Comparison of ENCODE assay signal across 8 mouse cellular contexts in the genomic region with DNA sequence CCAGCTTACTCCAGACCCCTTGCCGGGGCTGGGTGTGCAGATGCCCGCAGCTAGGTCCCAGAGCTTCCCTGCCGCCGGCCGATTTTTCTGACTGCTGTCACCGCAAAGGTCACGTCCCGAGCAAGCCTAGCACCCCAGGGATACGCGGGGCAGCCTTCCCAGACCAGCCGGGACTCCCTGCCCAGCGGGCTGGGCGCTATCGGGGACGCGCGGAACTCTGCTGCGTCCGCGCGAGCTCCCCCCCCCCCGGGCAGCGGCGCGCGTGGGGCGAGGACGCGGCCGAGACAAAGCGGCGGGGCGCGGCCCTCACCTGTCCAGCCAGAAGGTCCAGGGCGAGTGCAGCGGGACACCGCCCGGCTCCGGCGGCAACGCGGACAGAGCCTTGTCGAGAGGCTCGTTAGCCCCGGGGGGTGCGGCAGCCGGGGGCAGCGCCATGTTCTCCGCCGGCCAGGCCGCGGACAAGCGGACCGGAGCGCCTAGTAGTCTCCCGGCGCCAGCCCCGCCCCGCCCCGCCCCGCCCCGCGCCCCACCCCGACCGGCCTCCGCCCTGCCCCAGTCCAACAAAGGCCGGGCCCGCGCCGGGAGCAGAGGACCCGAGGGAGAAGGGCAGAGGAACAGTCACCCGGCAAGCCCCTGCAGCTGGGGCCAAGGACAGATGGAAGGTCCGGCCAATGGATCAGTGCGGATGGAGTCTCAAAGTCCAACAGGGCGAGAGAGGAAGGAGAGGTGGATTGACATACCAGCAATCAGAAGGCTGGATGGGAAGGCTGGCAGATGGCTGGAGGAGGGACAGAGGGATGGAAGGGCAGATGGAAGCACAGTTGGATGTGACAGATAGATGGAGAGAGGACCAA. TPM values are rescaled to one million over a fixed set of nuclear protein-coding genes. Genes with fewer than 3 reads are reported as not detected.
DNase-seq lines count a peak whose midpoint lies in the region; ATAC-seq and TF ChIP-seq lines count a peak whose summit lies in the region.

A gene (minus strand): TSS at position 454 of the 854 bp plus-strand sequence.
A gene (minus strand): TSS at position 480 of the 854 bp plus-strand sequence.

- no peaks in the 10 kb centered on the region for H3K36me3 ChIP-seq in intestine, embryonic 15.5 days
- no peaks in the 10 kb centered on the region for H3K36me3 ChIP-seq in liver, embryonic 14.5 days (replicated peaks; ENCODE audit: control insufficient read depth, insufficient read depth, low read depth)

- no peaks in the 10 kb centered on the region for H3K9me3 ChIP-seq in intestine, embryonic 15.5 days
- no peaks in the 10 kb centered on the region for H3K9me3 ChIP-seq in liver, embryonic 14.5 days (ENCODE audit: control insufficient read depth, low read length)

- peak within 1 kb of the TSS; percentile 78 for H3K4me3 ChIP-seq in intestine, embryonic 15.5 days (replicated peaks)
- peak within 1 kb of the TSS; percentile 45 to 58 for H3K4me3 ChIP-seq in liver, embryonic 14.5 days (ENCODE audit: insufficient read depth in 1 of 2, low read depth in 2 of 2, low read length in 2 of 2)

- peak; percentile 43 for ATAC-seq in common myeloid progenitor, adult 5-6 weeks (replicated peaks; ENCODE audit: low read depth, poor library complexity, severe bottlenecking)
- ATAC-seq in granulocyte monocyte progenitor cell, adult 5-6 weeks (replicated peaks; ENCODE audit: poor library complexity, severe bottlenecking) = peak; percentile 51
- ATAC-seq in intestine, embryonic 15.5 days = peak; percentile 88
- peak; percentile 52; the same call in 1 of the 2 replicates for ATAC-seq in liver, embryonic 14.5 days (ENCODE audit: insufficient read depth)

- peak within 1 kb of the TSS; percentile 96 for H3K4me2 ChIP-seq in intestine, embryonic 15.5 days (replicated peaks)
- peak within 1 kb of the TSS; percentile 52 for H3K4me2 ChIP-seq in liver, embryonic 14.5 days (ENCODE audit: low read depth)

- peak within 1 kb of the TSS; percentile 71 for H3K9ac ChIP-seq in intestine, embryonic 15.5 days
- no peak within 1 kb of the TSS for H3K9ac ChIP-seq in liver, embryonic 14.5 days (replicated peaks)

- H3K27ac ChIP-seq in intestine, embryonic 15.5 days = peak within 1 kb of the TSS; percentile 60
- no peak within 1 kb of the TSS for H3K27ac ChIP-seq in liver, embryonic 14.5 days

- H3K27me3 ChIP-seq in intestine, embryonic 15.5 days (replicated peaks) = no peaks in the 10 kb centered on the region
- H3K27me3 ChIP-seq in liver, embryonic 14.5 days (ENCODE audit: control insufficient read depth, insufficient read depth, low read length) = peaks cover 24% of the 10 kb centered on the region

- TF ChIP-seq EP300 in liver, embryonic 14.5 days (IDR thresholded peaks at IDR 0.05; ENCODE audit: low read depth) = no peak

- TF ChIP-seq CTCF in liver, embryonic 14.5 days (IDR thresholded peaks at IDR 0.05; ENCODE audit: low read depth) = no peak

- H3K4me1 ChIP-seq in intestine, embryonic 15.5 days (replicated peaks) = peaks cover 10% of the 10 kb centered on the region; the same call in 1 of the 2 replicates
- H3K4me1 ChIP-seq in liver, embryonic 14.5 days (replicated peaks; ENCODE audit: control insufficient read depth in 2 of 2, insufficient read depth in 2 of 2, low read length in 1 of 2) = peaks cover 0 to 2% of the 10 kb centered on the region in 2 experiments; a peak in 1 of 4 replicates

- peak; percentile 22 to 56 for DNase-seq in spleen, adult 18-20 months
- DNase-seq in spleen, adult 12 weeks (ENCODE audit: low spot score) = no peak
- no peak for DNase-seq in liver, embryonic 14.5 days (ENCODE audit: low read depth in 3 of 3, low spot score in 3 of 3)
- DNase-seq in naive thymus-derived CD4-positive, alpha-beta T cell, adult 2 months (ENCODE audit: low read depth) = peak; percentile 45
- peak; percentile 57 to 59 for DNase-seq in thymus, postnatal 36 days

- WGBS in intestine, embryonic 15.5 days = under 1% methylated on average over 44 of the region's 75 CpGs
- WGBS in liver, embryonic 14.5 days (ENCODE audit: insufficient replicate concordance) = under 1% methylated on average over 62 of the region's 75 CpGs

RNA-seq across cellular contexts. Expression of the first gene that starts in this region (rescaled TPM):
- total RNA-seq in common myeloid progenitor, adult 5-6 weeks (2017) = 26.9 and 28.0 TPM in 2 replicates
- 23.2 and 33.9 TPM in 2 replicates for total RNA-seq in granulocyte monocyte progenitor cell, adult 5-6 weeks (2014; fragmentation: Nextera tagmentation)
- total RNA-seq in granulocyte monocyte progenitor cell, adult 5-6 weeks (2017) = 24.1 and 26.8 TPM in 2 replicates
- polyA plus RNA-seq in intestine, embryonic 15.5 days (2015; fragmentation: Nextera tagmentation; extraction: Ambion mirVana) = 10.6 and 12.3 TPM in 2 replicates
- polyA plus RNA-seq in liver, embryonic 14.5 days (2012; rRNA removed) = 0.95 and 1.5 TPM in 2 replicates
- polyA plus RNA-seq in liver, embryonic 14.5 days (2014; fragmentation: Nextera tagmentation; extraction: Ambion mirVana) = 1.5 and 1.7 TPM in 2 replicates

RNA-seq across cellular contexts. Expression of the second gene that starts in this region (rescaled TPM):
- total RNA-seq in common myeloid progenitor, adult 5-6 weeks (2017) = 4.0 and 4.3 TPM in 2 replicates
- 28.1 and 28.6 TPM in 2 replicates for total RNA-seq in granulocyte monocyte progenitor cell, adult 5-6 weeks (2014; fragmentation: Nextera tagmentation)
- total RNA-seq in granulocyte monocyte progenitor cell, adult 5-6 weeks (2017) = 5.2 and 7.3 TPM in 2 replicates
- polyA plus RNA-seq in intestine, embryonic 15.5 days (2015; fragmentation: Nextera tagmentation; extraction: Ambion mirVana) = 2.7 and 3.8 TPM in 2 replicates
- 0.12 and 0.16 TPM in 2 replicates for polyA plus RNA-seq in liver, embryonic 14.5 days (2012; rRNA removed)
- polyA plus RNA-seq in liver, embryonic 14.5 days (2014; fragmentation: Nextera tagmentation; extraction: Ambion mirVana) = 0.33 and 0.40 TPM in 2 replicates

Comparison
In these comparisons a context has a peak if more than half of its experiments do, and no peak if none do; other contexts are left out.
1. DNase-seq: peak in spleen, adult 18-20 months (2 of 2), naive thymus-derived CD4-positive, alpha-beta T cell, adult 2 months (single experiment) and thymus, postnatal 36 days (2 of 2); none in spleen, adult 12 weeks (single experiment) and liver, embryonic 14.5 days (0 of 3).
2. Peak in every context shown above with its lines, with median percentiles within 50 percentile points of each other: ATAC-seq.